Mouse (Mus musculus): ENCODE data around the gene Faap24. TPM values are rescaled to one million over a fixed set of nuclear protein-coding genes. Genes with fewer than 3 reads are reported as not detected.

Gene Faap24
- total RNA-seq, 1 experiment from 2014 or later, result 1.8 TPM

DNA sequence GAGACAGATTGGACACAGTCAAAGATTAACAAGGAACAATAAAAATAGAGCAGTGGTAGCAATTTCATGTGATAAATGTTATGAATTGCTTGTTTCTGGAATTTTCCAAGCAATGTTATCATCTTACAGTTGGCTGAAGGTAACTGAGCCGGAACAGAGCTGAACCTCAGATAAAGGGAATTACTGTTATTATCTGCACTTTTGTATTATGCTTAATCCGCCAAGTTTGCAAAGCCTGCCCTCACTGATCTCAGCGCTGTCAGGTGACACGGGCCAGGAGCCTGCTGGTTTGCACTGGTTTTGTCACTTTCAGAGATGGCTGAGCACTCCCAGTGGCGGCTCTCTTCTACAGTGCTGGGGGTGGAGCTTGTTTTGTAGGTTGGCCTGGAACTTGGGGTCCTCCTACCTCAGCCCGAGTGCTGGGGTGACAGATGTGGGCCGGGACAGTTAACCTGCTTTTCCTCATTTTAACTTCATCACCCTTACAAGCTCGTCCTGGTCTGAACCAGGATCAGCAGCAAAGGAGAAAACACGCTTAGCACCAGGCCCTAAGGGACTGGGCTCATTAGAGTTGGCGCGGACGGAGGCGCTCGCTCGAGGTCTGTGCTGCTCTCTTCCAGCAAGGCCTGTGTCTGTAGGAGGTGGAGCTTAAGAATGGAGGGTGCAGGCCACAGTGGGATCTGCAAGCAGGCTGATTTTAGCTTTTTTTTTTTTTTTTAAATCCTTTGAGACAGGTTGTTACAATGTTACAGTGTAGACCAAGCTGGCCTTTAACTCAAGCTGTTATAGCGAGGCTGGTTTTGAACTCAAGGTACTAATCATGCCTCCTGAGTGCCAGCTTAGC, 23.3 kb downstream of the Faap24 start:
- no peak for ATAC-seq (replicated peaks; ENCODE audit: insufficient number of reproducible peaks, low FRiP score, low TSS enrichment, poor library complexity, severe bottlenecking)

DNA sequence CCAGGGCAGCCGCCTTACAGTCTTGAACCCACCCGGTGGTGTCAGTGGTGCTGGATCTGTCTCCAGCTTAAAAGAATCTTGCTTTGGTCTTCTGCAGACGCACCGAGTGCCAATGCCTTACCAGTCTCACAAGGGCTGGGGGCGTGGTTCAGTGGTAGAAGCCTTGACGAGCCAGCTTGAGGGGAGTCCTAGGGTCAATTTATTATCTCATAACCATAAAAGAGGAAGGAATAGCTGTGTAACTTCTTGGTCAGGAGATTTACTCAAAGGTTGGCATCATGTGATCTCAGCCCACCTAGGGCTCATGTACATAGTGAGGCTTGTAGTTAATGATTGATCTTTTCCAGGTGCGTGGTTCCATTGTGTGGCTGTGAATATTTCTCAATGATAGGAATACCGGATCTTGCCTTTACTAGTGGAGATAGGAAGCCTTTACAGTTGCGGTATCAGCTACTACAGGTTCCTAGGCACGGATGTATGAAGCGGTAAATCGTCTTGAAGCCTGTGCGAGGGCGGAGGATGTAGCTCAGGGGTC, 24.1 kb downstream of the Faap24 start:
- no peak for ATAC-seq (replicated peaks; ENCODE audit: insufficient number of reproducible peaks, low FRiP score, low TSS enrichment, poor library complexity, severe bottlenecking)

- ATAC-seq (replicated peaks; ENCODE audit: insufficient number of reproducible peaks, low FRiP score, low TSS enrichment, poor library complexity, severe bottlenecking), result no peak
Measured at GRCm38 (mm10) chr7:35371096-35371495, 25.5 kb downstream of the Faap24 start.

- no peak for ATAC-seq (replicated peaks; ENCODE audit: insufficient number of reproducible peaks, low FRiP score, low TSS enrichment, poor library complexity, severe bottlenecking)
Measured at GRCm38 (mm10) chr7:35365161-35365910, 31.3 kb downstream of the Faap24 start.

DNA sequence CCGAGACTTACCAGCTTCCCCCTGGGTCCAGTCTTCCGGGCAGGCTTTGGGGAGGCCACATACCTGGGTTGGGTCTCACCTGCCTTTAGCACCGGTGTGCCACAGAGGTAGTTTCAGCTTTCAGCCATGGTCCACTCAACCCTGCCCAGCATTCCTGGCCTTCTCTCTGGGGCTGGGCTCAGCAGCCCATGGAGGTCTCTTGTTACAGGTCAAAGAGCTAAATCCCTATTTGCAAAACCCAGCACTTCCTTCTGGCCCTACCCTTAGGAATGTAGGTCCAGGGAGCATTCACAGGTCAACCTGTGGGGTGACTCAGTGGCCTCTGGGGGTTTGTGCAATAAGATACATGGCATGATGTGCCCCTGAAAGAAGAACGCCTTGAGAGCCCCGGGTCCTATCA, 33.8 kb downstream of the Faap24 start:
- ATAC-seq (replicated peaks; ENCODE audit: insufficient number of reproducible peaks, low FRiP score, low TSS enrichment, poor library complexity, severe bottlenecking), result no peak

DNA sequence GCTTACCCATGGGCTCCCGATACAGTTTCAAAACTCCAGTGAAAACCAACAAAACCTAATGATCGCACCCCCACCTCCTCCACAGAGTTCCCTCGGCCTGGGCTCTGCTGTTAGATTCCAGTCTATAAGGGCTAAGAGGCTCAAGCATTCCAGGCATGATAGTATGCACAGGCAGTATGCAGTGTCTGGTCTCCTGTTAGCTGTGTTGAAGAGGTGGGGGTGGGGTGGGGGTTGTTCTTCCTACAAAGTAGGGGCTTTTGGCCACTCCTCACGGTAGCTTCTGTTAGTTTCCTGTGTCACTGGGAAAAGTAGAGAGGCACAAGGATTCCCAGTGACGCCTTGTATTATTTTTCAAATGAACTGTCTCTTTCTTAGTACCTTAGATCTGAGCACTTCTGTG, 34.4 kb downstream of the Faap24 start:
- ATAC-seq (replicated peaks; ENCODE audit: insufficient number of reproducible peaks, low FRiP score, low TSS enrichment, poor library complexity, severe bottlenecking), result no peak

DNA sequence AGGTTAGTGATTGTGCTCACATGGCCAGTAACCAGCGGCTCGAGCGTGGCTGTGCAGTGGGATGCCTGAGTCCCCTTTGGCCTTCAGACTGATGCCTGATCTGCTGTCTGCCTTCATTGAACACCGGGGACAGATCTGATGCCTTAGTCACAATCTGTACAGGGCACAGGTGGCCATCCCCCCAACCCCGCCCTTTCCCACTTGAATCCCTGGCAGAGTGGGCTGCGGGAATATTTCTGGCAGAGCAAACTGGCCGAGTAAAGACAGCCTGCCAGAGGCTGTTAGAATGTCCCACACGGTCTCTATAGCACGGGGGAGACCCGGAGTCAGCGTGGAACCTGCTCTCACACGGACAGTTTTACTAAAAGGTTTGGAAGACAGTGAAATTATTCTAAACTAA, 39.0 kb downstream of the Faap24 start:
- no peak for ATAC-seq (replicated peaks; ENCODE audit: insufficient number of reproducible peaks, low FRiP score, low TSS enrichment, poor library complexity, severe bottlenecking)

- no peak for ATAC-seq (replicated peaks; ENCODE audit: insufficient number of reproducible peaks, low FRiP score, low TSS enrichment, poor library complexity, severe bottlenecking)
Measured at GRCm38 (mm10) chr7:35355303-35355872, 41.2 kb downstream of the Faap24 start.

DNA sequence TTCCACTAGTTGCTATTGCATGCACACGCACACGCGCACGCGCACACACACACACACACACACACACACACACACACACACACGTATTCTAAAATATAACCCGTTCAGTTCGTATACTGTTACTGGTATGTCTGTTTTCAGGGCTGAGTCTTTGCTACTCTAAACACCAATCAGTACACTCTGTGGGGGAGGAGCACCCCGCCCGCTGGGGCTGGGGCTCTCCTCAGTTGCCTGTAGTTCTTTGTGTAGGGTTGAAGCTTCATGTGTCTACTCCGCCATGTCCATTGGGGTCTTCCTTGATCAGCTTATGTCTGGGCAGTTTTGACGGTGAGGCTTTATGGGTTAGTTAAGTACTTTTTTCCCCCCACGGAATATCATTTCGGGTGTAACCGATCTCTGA, 43.3 kb downstream of the Faap24 start:
- no peak for ATAC-seq (replicated peaks; ENCODE audit: insufficient number of reproducible peaks, low FRiP score, low TSS enrichment, poor library complexity, severe bottlenecking)

DNA sequence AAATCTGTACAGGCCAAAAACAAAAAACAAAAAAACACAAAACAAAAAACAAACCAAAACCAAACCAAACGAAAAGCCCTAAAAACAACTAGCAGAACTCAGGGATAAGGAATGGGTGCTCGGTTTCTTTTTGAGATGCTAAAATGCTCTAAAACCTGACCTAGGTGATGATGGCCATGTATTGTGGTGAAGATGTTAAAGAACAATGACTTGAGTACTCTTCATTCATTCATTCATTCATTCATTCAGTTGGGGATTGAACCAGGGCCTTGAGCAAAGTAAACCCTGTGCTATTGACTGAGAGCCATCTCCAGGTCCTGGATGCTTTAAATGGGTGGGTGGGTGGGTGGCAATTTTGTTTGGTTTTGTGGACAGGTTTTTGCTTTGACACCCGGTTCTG, 45.5 kb downstream of the Faap24 start:
- ATAC-seq (replicated peaks; ENCODE audit: insufficient number of reproducible peaks, low FRiP score, low TSS enrichment, poor library complexity, severe bottlenecking), result no peak

DNA sequence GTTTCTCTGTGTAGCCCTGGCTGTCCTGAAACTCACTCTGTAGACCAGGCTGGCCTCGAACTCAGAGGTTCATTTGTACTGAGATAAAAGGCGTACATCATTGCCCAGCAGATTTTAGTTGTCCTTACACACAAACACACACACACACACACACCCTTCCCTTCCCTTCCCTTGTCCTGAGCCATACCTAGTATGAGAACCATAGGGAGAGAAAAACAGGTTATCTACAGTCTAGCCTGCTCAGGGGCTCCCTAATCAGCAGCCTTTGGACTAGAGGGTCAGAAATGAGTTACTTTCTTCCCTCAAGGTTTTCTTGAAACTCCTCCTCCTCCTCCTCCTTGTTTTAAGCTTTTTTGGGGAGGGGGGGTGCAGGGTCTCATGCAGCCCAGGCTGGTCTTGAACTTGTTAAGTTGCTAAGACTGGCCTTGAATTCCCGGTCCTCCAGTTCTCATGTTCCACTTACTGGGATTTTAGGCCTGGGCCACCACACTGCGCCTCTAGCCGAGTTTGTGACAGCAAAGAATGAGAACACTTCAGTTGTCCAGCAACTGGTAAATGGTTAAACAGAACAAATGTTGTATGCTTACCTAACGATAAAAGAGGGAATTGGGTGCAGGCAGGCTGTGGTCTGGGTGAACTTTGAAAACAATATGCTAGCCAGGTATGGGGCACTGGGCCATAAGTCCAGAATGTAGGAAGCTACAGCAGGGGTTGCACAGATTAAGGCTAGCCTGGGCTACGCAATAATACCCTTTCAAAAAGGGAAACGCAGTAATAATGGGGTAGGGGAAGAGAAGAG, 46.6 kb downstream of the Faap24 start:
- no peak for ATAC-seq (replicated peaks; ENCODE audit: insufficient number of reproducible peaks, low FRiP score, low TSS enrichment, poor library complexity, severe bottlenecking)

- no peak for ATAC-seq (replicated peaks; ENCODE audit: insufficient number of reproducible peaks, low FRiP score, low TSS enrichment, poor library complexity, severe bottlenecking)
Measured at GRCm38 (mm10) chr7:35349022-35349421, 47.6 kb downstream of the Faap24 start.

DNA sequence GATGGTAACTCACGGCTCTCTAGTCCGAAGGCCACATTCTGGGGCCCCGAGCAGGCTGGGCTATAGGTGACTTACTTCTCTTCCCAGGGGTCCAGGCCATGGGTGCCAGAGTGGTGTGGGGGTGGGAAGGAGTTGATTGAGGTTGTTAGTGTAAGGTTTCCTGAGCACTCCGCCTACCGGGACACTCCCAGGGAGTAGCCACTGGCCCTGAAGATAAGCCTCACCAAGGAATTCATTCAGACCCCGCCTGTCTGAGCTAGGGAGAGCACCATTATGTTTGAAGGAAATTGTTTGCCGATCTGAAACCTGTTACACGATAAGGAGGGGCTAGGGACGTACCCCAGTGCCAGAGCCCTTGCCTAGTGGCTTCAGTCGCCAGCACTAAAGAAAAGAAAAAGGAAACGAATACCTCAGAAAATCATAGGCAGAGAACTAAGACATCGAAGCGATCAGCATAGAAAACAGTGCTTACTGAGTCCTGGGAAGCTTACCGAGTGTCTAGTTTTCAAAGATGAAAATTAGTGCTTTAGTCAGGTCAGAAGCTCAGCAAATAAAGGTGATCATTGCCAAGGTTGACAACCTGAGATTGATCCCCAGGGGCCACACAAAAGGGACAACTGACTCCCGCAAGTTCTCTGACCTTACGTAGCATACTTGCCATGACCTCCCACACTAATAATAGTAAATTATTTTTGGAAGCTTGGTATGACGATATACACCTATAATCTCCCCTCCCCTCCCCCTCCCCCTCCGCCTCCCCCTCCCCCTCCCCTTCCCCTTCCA, 48.5 kb downstream of the Faap24 start:
- no peak for ATAC-seq (replicated peaks; ENCODE audit: insufficient number of reproducible peaks, low FRiP score, low TSS enrichment, poor library complexity, severe bottlenecking)

GRCm38 (mm10) chr7:35344785-35345330, 51.8 kb downstream of the Faap24 start:
- no peak for ATAC-seq (replicated peaks; ENCODE audit: insufficient number of reproducible peaks, low FRiP score, low TSS enrichment, poor library complexity, severe bottlenecking)

GRCm38 (mm10) chr7:35342498-35342897, 54.1 kb downstream of the Faap24 start:
- no peak for ATAC-seq (replicated peaks; ENCODE audit: insufficient number of reproducible peaks, low FRiP score, low TSS enrichment, poor library complexity, severe bottlenecking)
